Mouse (Mus musculus) heart, embryonic 10.5 days (tissue): ENCODE data around the gene Nacc1. TPM values are rescaled to one million over a fixed set of nuclear protein-coding genes. Genes with fewer than 3 reads are reported as not detected.

ENCODE experiments used
- DNase-seq: peaks from one replicate; pipeline ENCODE4 v3.0.0-alpha.2; 2017; ENCODE audit warnings: low spot score
- H3K27ac ChIP-seq: fragments of 300-500 bp; sonication (generic); 2 replicates; pipeline ENCODE4 v1.5.1; 2016; ENCODE audit warnings: mild to moderate bottlenecking
- H3K27me3 ChIP-seq: fragments of 300-500 bp; sonication (generic); 2 replicates; pipeline ENCODE4 v1.6.1; 2016; ENCODE audit warnings: mild to moderate bottlenecking; ENCODE audit not compliant: poor library complexity, insufficient read depth, severe bottlenecking
- H3K36me3 ChIP-seq: fragments of 300-500 bp; sonication (generic); 2 replicates; pipeline ENCODE4 v1.6.1; 2016; ENCODE audit warnings: mild to moderate bottlenecking, moderate library complexity
- H3K4me1 ChIP-seq: fragments of 300-500 bp; sonication (generic); 2 replicates; pipeline ENCODE4 v1.6.1; 2016; ENCODE audit warnings: mild to moderate bottlenecking
- H3K4me3 ChIP-seq: fragments of 300-500 bp; sonication (generic); 2 replicates; pipeline ENCODE4 v1.5.1; 2016; ENCODE audit warnings: mild to moderate bottlenecking, moderate library complexity
- H3K9me3 ChIP-seq: fragments of 300-500 bp; sonication (generic); 2 replicates; pipeline ENCODE4 v1.6.1; 2016; ENCODE audit warnings: mild to moderate bottlenecking, moderate library complexity
- WGBS: fragments of 180-500 bp; shearing (Covaris S2); methylation state at CpG from one replicate; pipeline ENCODE4 v1.1.7; 2016; 5-methylcytosine and 5-hydroxymethylcytosine counted together
- polyA plus RNA-seq: library from polyadenylated mRNA; unstranded; fragments of >200 nt; fragmentation: Nextera tagmentation; extraction: Ambion mirVana; gene quantifications from 2 replicates; pipeline ENCODE4 v1.2.1, GENCODE M21; 2016

The Nacc1 gene
- polyA plus RNA-seq, 1 experiment from 2014 or later: 25.0 TPM

- Histone ChIP-seq H3K27ac (peak overlapping the region; percentile 95), H3K27me3 (no peaks in the 10 kb centered on the region), H3K36me3 (no peaks in the 10 kb centered on the region), H3K4me1 (peaks cover 65% of the 10 kb centered on the region), H3K4me3 (peak overlapping the region; percentile 65), H3K9me3 (no peaks in the 10 kb centered on the region)
- WGBS: 1% methylated on average over 15 of the region's 15 CpGs
- DNase-seq: peak; percentile 92
Observed at GRCm38 (mm10) chr8:84655336-84656190, 32.1 kb downstream of the Nacc1 start.

DNA sequence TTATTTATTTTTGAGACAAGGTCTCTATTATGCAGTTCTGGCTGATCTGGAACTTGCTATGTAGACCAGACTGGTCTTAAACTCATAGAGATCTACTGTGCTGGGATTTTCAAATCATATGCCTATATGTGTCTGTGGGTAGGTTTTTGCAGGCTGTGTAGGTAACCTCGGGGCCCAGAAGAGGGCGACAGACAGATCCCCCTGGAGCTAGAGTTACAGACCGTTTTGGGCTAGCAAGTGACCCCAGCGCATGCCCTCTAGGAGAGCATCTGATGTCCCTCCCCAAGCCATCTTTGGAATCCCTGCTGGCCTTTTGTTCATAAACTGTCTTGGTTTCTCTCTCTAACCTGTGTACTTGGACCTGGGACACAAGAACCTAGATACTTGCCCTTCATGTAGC is 33.1 kb downstream of the Nacc1 start:
- Histone ChIP-seq H3K4me3 (0 out of 2 replicates have a peak overlapping the region, but pooled peaks have one; percentile 65), H3K36me3 (no peaks in the 10 kb centered on the region), H3K27ac (peak overlapping the region; percentile 95), H3K27me3 (no peaks in the 10 kb centered on the region), H3K9me3 (no peaks in the 10 kb centered on the region), H3K4me1 (peaks cover 63% of the 10 kb centered on the region)
- WGBS: 44% methylated on average over 4 of the region's 4 CpGs
- DNase-seq: no peak

DNA sequence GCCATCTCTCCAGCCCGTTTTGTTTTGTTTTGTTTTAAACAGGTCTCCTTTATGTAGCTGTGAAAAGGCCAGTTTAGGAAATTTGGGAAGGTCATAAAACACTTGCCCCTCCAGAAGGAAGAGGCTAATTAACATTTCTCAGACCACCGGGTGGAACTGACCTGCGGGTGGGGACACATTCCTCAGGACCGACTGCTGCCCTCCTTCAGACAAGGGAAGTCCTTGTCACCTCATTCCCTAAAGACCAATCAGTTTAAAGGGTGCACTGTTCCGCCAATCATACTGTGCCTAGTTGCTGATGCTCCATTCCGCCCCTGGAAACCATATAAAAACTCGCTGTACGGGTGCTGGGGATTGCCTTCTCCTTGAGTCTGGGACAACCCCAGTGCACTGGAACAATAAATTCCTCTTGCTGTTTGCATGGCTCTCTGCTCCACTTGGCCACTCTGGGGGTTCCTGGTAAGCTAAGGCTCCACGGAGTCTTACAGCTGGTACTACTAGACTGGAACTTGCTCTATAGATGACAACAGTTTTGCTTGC is 34.5 kb downstream of the Nacc1 start:
- Histone ChIP-seq H3K36me3 (no peaks in the 10 kb centered on the region), H3K4me3 (peak overlapping the region; percentile 17; the same call in 1 of the 2 replicates), H3K27ac (peak overlapping the region; percentile 13; the same call in 1 of the 2 replicates), H3K9me3 (no peaks in the 10 kb centered on the region), H3K27me3 (no peaks in the 10 kb centered on the region), H3K4me1 (peaks cover 56% of the 10 kb centered on the region)
- DNase-seq: no peak
- WGBS: 56% methylated on average over 9 of the region's 9 CpGs

GRCm38 (mm10) chr8:84650213-84650612 is 37.4 kb downstream of the Nacc1 start:
- Histone ChIP-seq H3K9me3 (no peaks in the 10 kb centered on the region), H3K36me3 (no peaks in the 10 kb centered on the region), H3K27me3 (no peaks in the 10 kb centered on the region), H3K4me3 (no peak overlapping the region; the same call in 1 of the 2 replicates), H3K27ac (peak overlapping the region; percentile 79), H3K4me1 (peaks cover 44% of the 10 kb centered on the region)
- DNase-seq: no peak
- WGBS: 52% methylated on average over 3 of the region's 3 CpGs

GRCm38 (mm10) chr8:84647461-84647901 is 40.2 kb downstream of the Nacc1 start:
- Histone ChIP-seq H3K9me3 (no peaks in the 10 kb centered on the region), H3K36me3 (no peaks in the 10 kb centered on the region), H3K27ac (peak overlapping the region; percentile 83), H3K4me3 (peak overlapping the region; percentile 49), H3K27me3 (no peaks in the 10 kb centered on the region), H3K4me1 (peaks cover 33% of the 10 kb centered on the region)
- WGBS: 1% methylated on average over 14 of the region's 14 CpGs
- peak; percentile 93 for DNase-seq

DNA sequence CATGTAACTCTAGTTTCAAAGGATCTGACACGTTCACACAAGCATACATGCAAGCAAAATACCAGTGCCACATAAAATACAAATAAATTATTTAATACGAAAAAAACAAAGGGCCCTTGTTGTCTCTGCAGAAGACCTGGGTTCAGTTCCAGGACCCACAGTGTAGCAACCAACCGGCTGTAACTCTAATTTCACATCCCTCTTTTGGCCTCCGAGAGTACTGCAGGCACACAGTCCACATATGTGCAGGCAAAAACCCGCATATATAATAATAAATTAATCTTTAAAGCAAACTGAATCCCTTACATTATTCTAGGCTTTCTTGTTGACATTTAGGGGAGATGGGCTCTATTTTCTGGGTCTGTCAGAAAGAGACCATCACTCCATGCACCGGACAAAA is 40.9 kb downstream of the Nacc1 start:
- WGBS: 50% methylated on average over 6 of the region's 6 CpGs
- Histone ChIP-seq H3K36me3 (no peaks in the 10 kb centered on the region), H3K4me3 (peak overlapping the region; percentile 49), H3K9me3 (no peaks in the 10 kb centered on the region), H3K27me3 (no peaks in the 10 kb centered on the region), H3K27ac (peak overlapping the region; percentile 83), H3K4me1 (peaks cover 36% of the 10 kb centered on the region)
- DNase-seq: no peak

DNA sequence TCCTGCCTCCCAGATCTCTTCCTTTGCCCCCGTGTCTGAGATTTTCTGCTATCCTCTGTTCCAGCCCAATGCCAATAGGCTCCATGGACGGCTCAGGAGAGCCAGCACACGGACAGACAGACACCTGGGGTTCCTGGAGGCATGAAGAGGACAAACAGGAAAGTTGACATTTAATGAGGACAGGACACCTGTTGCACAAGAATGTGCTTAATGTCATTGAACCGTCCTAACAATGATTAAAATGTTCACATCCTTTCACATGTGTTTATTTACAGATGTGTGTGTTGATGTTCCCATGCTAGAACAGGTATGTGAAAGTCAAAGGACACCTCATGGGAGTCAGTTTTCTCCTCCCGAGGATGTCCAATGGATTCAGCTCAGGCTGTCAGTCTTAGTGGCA is 44.6 kb downstream of the Nacc1 start:
- no peaks in the 10 kb centered on the region for H3K36me3 ChIP-seq
- H3K9me3 ChIP-seq: no peaks in the 10 kb centered on the region
- WGBS: 70% methylated on average over 5 of the region's 5 CpGs
- H3K4me3 ChIP-seq: no peak overlapping the region
- peaks cover 39% of the 10 kb centered on the region for H3K4me1 ChIP-seq
- no peak for DNase-seq
- 0 out of 2 replicates have a peak overlapping the region, but pooled peaks have one; percentile 37 for H3K27ac ChIP-seq
- no peaks in the 10 kb centered on the region for H3K27me3 ChIP-seq

DNA sequence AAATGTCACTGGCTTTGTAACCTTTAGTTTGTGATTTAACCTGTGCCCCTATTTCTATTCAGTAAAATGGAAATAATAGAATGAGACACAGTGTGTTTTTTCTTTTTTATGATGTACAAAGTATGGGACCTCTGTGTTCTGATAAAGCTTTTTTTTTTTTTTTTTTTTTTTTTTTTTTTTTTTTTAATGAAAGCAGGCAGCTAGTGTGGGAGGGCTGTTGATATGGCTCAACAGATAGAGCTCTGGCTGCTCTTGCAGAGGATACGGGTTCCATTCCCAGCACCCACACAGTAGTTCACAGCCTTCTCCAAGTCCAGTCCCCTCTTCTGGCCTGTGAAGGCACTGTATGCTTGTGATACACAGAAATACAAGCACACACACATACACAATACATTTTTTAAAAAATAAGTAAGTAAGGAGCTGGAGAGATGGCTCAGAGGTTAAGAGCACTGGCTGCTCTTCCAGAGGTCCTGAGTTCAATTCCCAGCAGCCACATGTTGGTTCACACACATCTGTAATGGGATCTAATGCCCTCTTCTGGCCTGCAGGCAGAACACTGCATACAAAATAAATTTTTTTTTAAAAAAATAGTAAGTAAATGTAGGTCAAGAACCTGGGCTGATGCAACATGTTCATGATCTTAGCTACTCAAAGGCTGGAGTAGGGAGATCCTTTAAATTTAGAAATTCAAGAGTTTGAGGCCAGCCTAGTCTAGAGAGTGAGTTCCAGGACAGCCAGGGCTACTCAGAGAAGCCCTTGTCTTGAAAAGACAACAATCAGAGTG is 45.9 kb downstream of the Nacc1 start:
- H3K9me3 ChIP-seq: no peaks in the 10 kb centered on the region
- DNase-seq: no peak
- H3K4me3 ChIP-seq: no peak overlapping the region
- H3K36me3 ChIP-seq: no peaks in the 10 kb centered on the region
- 0 out of 2 replicates have a peak overlapping the region, but pooled peaks have one; percentile 37 for H3K27ac ChIP-seq
- peaks cover 34% of the 10 kb centered on the region for H3K4me1 ChIP-seq
- 45% methylated on average over 1 of the region's 1 CpGs for WGBS
- H3K27me3 ChIP-seq: no peaks in the 10 kb centered on the region

DNA sequence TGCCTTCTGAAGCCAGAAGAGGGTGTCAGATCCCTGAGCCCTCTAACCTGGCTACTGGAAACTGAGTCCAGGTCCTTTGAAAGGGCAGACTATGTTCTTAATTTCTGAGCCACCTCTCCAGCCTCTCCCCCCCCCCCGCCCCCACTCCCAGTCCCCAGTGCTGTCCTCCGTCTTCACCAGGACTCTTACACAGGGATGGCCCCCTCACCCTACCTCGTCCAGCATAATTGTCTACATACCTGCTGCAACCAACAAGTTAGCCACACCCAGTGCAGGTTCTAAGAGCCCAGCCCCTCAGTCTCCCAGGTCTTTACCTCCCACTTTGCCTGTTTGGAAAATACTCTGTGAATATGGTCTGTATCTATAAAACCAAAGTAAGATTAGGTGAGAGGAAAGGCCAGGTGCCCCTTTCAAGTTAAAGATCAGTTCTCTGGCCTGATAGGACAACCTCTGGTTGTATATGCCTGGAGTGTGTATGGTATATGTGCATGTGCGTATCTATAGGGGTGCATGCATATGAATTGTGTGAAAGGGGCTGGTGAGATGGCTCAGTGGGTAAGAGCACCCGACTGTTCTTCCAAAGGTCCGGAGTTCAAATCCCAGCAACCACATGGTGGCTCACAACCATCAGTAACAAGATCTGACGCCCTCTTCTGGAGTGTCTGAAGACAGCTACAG is 46.9 kb downstream of the Nacc1 start:
- Histone ChIP-seq H3K9me3 (no peaks in the 10 kb centered on the region), H3K27me3 (no peaks in the 10 kb centered on the region), H3K4me3 (0 out of 2 replicates have a peak overlapping the region, but pooled peaks have one; percentile 70), H3K4me1 (peaks cover 39% of the 10 kb centered on the region), H3K36me3 (no peaks in the 10 kb centered on the region), H3K27ac (no peak overlapping the region)
- WGBS: 70% methylated on average over 7 of the region's 7 CpGs
- DNase-seq: no peak

DNA sequence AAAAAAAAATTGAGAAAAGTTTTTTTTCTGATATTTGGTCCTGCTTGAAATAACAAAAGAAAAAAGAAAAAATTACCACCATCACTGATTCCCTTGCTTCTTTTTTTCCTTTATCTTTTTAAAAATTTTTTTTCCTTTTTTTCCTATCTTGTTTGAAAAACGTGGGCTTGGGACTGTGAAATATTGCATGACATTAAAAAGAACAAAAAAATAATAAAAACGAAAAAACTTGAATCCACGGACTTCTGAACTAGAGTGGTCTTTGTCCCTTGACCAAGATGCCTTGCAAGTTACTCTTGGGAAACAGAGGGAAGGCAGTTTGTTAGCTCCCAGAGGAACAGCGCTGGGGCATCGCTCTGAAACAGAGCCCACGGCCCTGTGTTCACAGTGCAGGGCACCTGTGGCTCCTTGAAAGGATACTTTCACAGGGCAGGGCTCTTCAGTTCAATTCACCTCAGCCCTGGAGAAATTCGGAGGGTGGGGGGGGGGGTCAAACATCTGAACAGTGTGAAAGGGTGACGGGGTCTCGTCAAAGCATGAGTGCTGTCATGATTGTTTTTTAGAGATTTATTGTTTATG is 47.6 kb downstream of the Nacc1 start:
- peak overlapping the region; percentile 93 for H3K27ac ChIP-seq
- 32% methylated on average over 9 of the region's 9 CpGs for WGBS
- DNase-seq: no peak
- H3K4me3 ChIP-seq: peak overlapping the region; percentile 70
- no peaks in the 10 kb centered on the region for H3K9me3 ChIP-seq
- H3K27me3 ChIP-seq: no peaks in the 10 kb centered on the region
- H3K36me3 ChIP-seq: no peaks in the 10 kb centered on the region
- H3K4me1 ChIP-seq: peaks cover 39% of the 10 kb centered on the region

DNA sequence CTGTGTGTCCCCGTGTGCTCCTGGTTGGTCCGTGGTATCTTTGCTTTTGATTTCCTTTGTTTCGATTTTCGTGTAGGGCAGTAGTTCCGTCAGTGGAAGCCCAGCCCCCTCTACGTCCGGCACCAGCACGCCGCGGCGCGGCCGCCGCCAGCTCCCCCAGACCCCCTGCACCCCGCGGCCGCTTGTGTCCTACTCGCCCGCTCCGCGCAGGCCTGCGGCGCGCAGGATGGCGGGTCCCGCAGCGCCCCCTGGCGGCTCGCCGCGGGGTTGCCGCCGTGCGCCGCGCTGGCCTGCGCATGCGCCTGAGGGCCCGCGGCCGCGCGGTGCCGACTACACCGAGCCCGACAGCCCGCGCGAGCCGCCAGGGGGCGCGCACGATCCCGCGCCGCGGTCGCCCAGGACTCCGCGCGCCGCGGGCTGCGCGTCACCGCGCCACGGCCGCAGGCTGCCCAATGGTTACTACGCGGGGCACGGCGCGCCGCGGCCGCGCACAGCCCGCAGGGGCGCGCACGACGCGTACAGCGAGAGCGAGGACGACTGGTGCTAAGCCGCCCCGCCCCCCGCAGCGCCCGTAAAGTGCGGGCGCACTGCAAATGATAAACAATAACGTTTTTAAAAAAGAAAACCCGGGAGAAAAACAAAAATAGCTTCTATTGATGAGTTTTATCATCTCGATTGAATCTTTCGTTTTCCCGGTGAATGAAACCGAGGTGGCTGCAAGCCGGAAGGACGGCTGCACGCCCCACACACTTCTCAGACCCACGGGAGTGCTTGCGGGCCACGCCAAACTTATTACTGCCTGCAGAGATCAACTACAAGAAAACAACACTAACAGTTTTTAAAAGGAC is 48.3 kb downstream of the Nacc1 start:
- 1% methylated on average over 106 of the region's 106 CpGs for WGBS
- Histone ChIP-seq H3K4me3 (peak overlapping the region; percentile 70), H3K4me1 (peaks cover 43% of the 10 kb centered on the region)

More for the DNA sequence above, 48.3 kb downstream of the Nacc1 start:
- no peaks in the 10 kb centered on the region for H3K36me3 ChIP-seq
- DNase-seq: peak; percentile 91
- peak overlapping the region; percentile 93 for H3K27ac ChIP-seq
- H3K9me3 ChIP-seq: no peaks in the 10 kb centered on the region
- no peaks in the 10 kb centered on the region for H3K27me3 ChIP-seq
